Comparison of ENCODE assay signal across 27 mouse cellular contexts in the genomic region with DNA sequence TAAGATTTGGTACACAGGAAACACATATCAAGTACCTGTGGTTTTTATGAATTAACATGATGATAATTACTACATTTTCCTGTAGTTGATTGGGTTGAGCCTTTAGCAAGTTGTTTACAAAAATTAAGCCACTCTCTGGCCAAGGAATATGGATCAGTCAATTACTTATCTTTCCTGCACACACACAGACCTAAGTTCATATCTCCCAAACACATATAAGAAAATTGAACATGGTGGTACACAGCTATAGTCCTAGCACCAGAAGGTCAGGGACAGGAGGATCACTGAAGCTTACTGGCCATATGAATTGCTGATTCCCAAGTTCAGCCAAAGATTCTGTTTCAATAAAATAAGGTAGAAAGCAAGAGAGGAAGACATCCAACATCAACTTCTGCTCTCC.
DNase-seq lines count a peak whose midpoint lies in the region; ATAC-seq and TF ChIP-seq lines count a peak whose summit lies in the region.
"Had no signal": no experiment of that assay in that cellular context is flagged by ENCODE, and none has a peak within 500 bp of the region (broad histone marks: within the 10 kb centered on the region; RNA-seq: fewer than 3 reads in every experiment).

No protein-coding gene starts in this region.

- no peaks in the 10 kb centered on the region for H3K36me3 ChIP-seq in liver, embryonic 11.5 days (ENCODE audit: control insufficient read depth, insufficient read depth, low read length)
- H3K36me3 ChIP-seq in liver, embryonic 12.5 days: no peaks in the 10 kb centered on the region
- no peaks in the 10 kb centered on the region for H3K36me3 ChIP-seq in liver, embryonic 15.5 days (replicated peaks)
- H3K36me3 ChIP-seq: embryonic facial prominence, embryonic 10.5 days; embryonic facial prominence, embryonic 13.5 days; heart, embryonic 13.5 days had no signal

- DNase-seq in liver, embryonic 11.5 days (ENCODE audit: low spot score): no peak
- no peak for DNase-seq in liver
- DNase-seq in lung, adult 2 months: no peak
- DNase-seq in urinary bladder, postnatal 4 days (ENCODE audit: low spot score in 2 of 2): no peak
- no peak for DNase-seq in adipocyte (ENCODE audit: low spot score)
- DNase-seq: adrenal gland, postnatal 10 days; adrenal gland, postnatal 36 days; cerebellum, adult 11-12 months; cerebellum, adult 8-10 months; cerebellum, postnatal 10 days; cerebellum, postnatal 36 days; embryo, embryonic 11 days; forebrain, postnatal 0 days; gastrocnemius, adult 2 months; gastrocnemius, postnatal 14 days; heart, postnatal 14 days; heart, postnatal 4 days had no signal

- TF ChIP-seq POLR2A in lung, adult 2 months (IDR thresholded peaks at IDR 0.05; ENCODE audit: borderline replicate concordance, extremely low read depth, low read depth, low read length): no peak

- no peaks in the 10 kb centered on the region for H3K9me3 ChIP-seq in liver, embryonic 11.5 days (ENCODE audit: control insufficient read depth, low read length)
- H3K9me3 ChIP-seq in liver, embryonic 12.5 days (replicated peaks): no peaks in the 10 kb centered on the region
- H3K9me3 ChIP-seq in liver, embryonic 15.5 days (replicated peaks): no peaks in the 10 kb centered on the region
- H3K9me3 ChIP-seq: embryonic facial prominence, embryonic 10.5 days; embryonic facial prominence, embryonic 13.5 days; heart, embryonic 13.5 days had no signal

- no peak overlapping the region for H3K4me3 ChIP-seq in liver, embryonic 11.5 days (ENCODE audit: low read depth, low read length)
- no peak overlapping the region for H3K4me3 ChIP-seq in liver, embryonic 12.5 days
- H3K4me3 ChIP-seq in liver, embryonic 15.5 days (replicated peaks): no peak overlapping the region
- H3K4me3 ChIP-seq in lung, adult 2 months (replicated peaks; ENCODE audit: extremely low read depth, low read depth, low read length): no peak overlapping the region
- H3K4me3 ChIP-seq: embryonic facial prominence, embryonic 10.5 days; embryonic facial prominence, embryonic 13.5 days; gastrocnemius, adult 2 months; heart, embryonic 13.5 days had no signal

- H3K27ac ChIP-seq in liver, embryonic 11.5 days (ENCODE audit: low read depth, low read length): no peak overlapping the region
- H3K27ac ChIP-seq in liver, embryonic 12.5 days: peak overlapping the region; percentile 66; the same call in 1 of the 2 replicates
- peak overlapping the region; percentile 61 for H3K27ac ChIP-seq in liver, embryonic 15.5 days (replicated peaks)
- H3K27ac ChIP-seq: embryonic facial prominence, embryonic 10.5 days; embryonic facial prominence, embryonic 13.5 days; gastrocnemius, adult 2 months; heart, embryonic 13.5 days; hindbrain, embryonic 14.5 days; hindbrain, postnatal 0 days had no signal

- ATAC-seq in liver, embryonic 11.5 days (replicated peaks; ENCODE audit: low FRiP score): peak; percentile 76
- ATAC-seq in liver, embryonic 12.5 days: peak; percentile 90
- ATAC-seq in liver, embryonic 15.5 days (ENCODE audit: insufficient read depth): peak; percentile 87
- ATAC-seq in megakaryocyte-erythroid progenitor cell, adult 5-6 weeks (replicated peaks; ENCODE audit: low FRiP score, low TSS enrichment, poor library complexity, severe bottlenecking): no peak
- ATAC-seq: activated CD4-positive, CD25-positive, alpha-beta regulatory T cell, adult 4 months; forebrain, embryonic 14.5 days; forebrain, postnatal 0 days; hindbrain, postnatal 0 days had no signal

- TF ChIP-seq CTCF in lung, adult 2 months (IDR thresholded peaks at IDR 0.05; ENCODE audit: insufficient read depth, low read length): no peak

- H3K9ac ChIP-seq in liver, embryonic 11.5 days (ENCODE audit: low read depth, low read length): no peak overlapping the region
- no peak overlapping the region for H3K9ac ChIP-seq in liver, embryonic 12.5 days
- H3K9ac ChIP-seq in liver, embryonic 15.5 days: no peak overlapping the region
- H3K9ac ChIP-seq: embryonic facial prominence, embryonic 13.5 days; forebrain, postnatal 0 days; heart, embryonic 13.5 days; hindbrain, embryonic 14.5 days had no signal

- H3K27me3 ChIP-seq in liver, embryonic 11.5 days (replicated peaks; ENCODE audit: control insufficient read depth, insufficient read depth, low read length): 0 out of 2 replicates have a peak, but pooled peaks cover 2% of the 10 kb centered on the region
- H3K27me3 ChIP-seq in liver, embryonic 12.5 days (replicated peaks): no peaks in the 10 kb centered on the region; the same call in 1 of the 2 replicates
- no peaks in the 10 kb centered on the region for H3K27me3 ChIP-seq in liver, embryonic 15.5 days
- H3K27me3 ChIP-seq: heart, embryonic 13.5 days had no signal

- H3K4me1 ChIP-seq in liver, embryonic 11.5 days (replicated peaks; ENCODE audit: control insufficient read depth, insufficient read depth, low read length): peaks cover 14% of the 10 kb centered on the region
- peaks cover 71% of the 10 kb centered on the region for H3K4me1 ChIP-seq in liver, embryonic 12.5 days
- peaks cover 60% of the 10 kb centered on the region for H3K4me1 ChIP-seq in liver, embryonic 15.5 days (replicated peaks)
- peaks cover 2% of the 10 kb centered on the region; the same call in 1 of the 2 replicates for H3K4me1 ChIP-seq in lung, adult 2 months (ENCODE audit: control insufficient read depth, insufficient read depth, low read length)

- no peak overlapping the region for H3K4me2 ChIP-seq in liver, embryonic 11.5 days
- peak overlapping the region; percentile 8; the same call in 1 of the 2 replicates for H3K4me2 ChIP-seq in liver, embryonic 12.5 days
- H3K4me2 ChIP-seq in liver, embryonic 15.5 days: peak overlapping the region; percentile 38
- H3K4me2 ChIP-seq: embryonic facial prominence, embryonic 13.5 days; heart, embryonic 13.5 days; hindbrain, embryonic 14.5 days had no signal
